Mouse (Mus musculus) hindbrain, embryonic 11.5 days (tissue): ENCODE results near the gene Selplg. TPM values are rescaled to one million over a fixed set of nuclear protein-coding genes. Genes with fewer than 3 reads are reported as not detected.

Experiments
- ATAC-seq: fragments of 200-750 bp; cut with Nextera tagmentation; 2 replicates; pipeline ENCODE4 v1.8.0; 2017; ENCODE audit warnings: mild to moderate bottlenecking, moderate TSS enrichment, moderate library complexity; ENCODE audit not compliant: low FRiP score
- DNase-seq: peaks from one replicate; pipeline ENCODE4 v3.0.0-alpha.2; 2015; ENCODE audit warnings: low spot score
- H3K27ac ChIP-seq: fragments of 300-500 bp; sonication (generic); 2 replicates; pipeline ENCODE4 v1.5.1; 2014; ENCODE audit warnings: mild to moderate bottlenecking, low read depth, low read length
- H3K27me3 ChIP-seq: fragments of 300-500 bp; sonication (generic); 2 replicates; pipeline ENCODE4 v1.6.1; 2014; ENCODE audit warnings: mild to moderate bottlenecking, low read length, moderate library complexity, mixed read lengths; ENCODE audit not compliant: control insufficient read depth, insufficient read depth
- H3K36me3 ChIP-seq: fragments of 300-500 bp; sonication (generic); 2 replicates; pipeline ENCODE4 v1.6.1; 2014; ENCODE audit warnings: mild to moderate bottlenecking, low read length, moderate library complexity, mixed read lengths; ENCODE audit not compliant: control insufficient read depth, insufficient read depth
- H3K4me1 ChIP-seq: fragments of 300-500 bp; sonication (generic); replicated peaks from 2 replicates; pipeline ENCODE4 v1.6.1; 2014; ENCODE audit warnings: low read length, mixed read lengths; ENCODE audit not compliant: control insufficient read depth, insufficient read depth
- H3K4me2 ChIP-seq: fragments of 300-500 bp; sonication (generic); replicated peaks from 2 replicates; pipeline ENCODE4 v1.6.1; 2014; ENCODE audit warnings: mild to moderate bottlenecking, low read depth, low read length
- H3K4me3 ChIP-seq: fragments of 300-500 bp; sonication (generic); 2 replicates; pipeline ENCODE4 v1.5.1; 2014; ENCODE audit warnings: low read depth, low read length
- H3K9ac ChIP-seq: fragments of 300-500 bp; sonication (generic); 2 replicates; pipeline ENCODE4 v1.6.1; 2014; ENCODE audit warnings: low read depth, low read length
- H3K9me3 ChIP-seq: fragments of 300-500 bp; sonication (generic); 2 replicates; pipeline ENCODE4 v1.6.1; 2016; ENCODE audit warnings: low read length; ENCODE audit not compliant: control insufficient read depth
- WGBS: fragments of 180-500 bp; shearing (Covaris S2); extraction: QIAGEN DNeasy Blood & Tissue Kit; methylation state at CpG from one replicate; pipeline ENCODE4 v1.1.7; 2014; 5-methylcytosine and 5-hydroxymethylcytosine counted together
- polyA plus RNA-seq: library from polyadenylated mRNA; unstranded; fragments of >200 nt; fragmentation: Nextera tagmentation; extraction: Ambion mirVana; gene quantifications from 2 replicates; pipeline ENCODE4 v1.2.1, GENCODE M21; 2014

Selplg gene
- polyA plus RNA-seq, 1 experiment from 2014 or later = 1.0 TPM

DNA sequence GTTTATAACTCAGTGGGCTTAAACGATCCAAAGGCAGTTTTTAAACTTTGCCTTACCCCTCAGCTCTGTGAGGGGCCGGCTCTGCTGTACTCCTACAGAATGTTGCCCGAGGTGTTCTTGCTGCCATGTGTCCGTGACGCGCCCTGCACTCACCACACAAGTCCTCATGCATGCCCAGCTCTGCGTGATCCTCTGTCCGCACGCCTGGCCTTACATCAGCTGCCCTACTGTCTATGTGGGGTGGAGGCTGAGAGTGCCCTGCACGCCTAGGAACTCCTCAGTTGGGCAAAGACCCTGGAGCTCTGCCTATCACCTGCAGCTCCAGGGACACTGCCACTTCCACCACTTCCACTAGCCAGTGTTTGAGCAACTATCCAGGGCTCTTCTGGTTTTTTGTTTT, 26.1 kb upstream of the Selplg start:
- Histone ChIP-seq H3K4me2 (no peak overlapping the region), H3K4me3 (no peak overlapping the region), H3K4me1 (peaks cover 11% of the 10 kb centered on the region), H3K27me3 (no peaks in the 10 kb centered on the region), H3K27ac (no peak overlapping the region; the same call in 1 of the 2 replicates), H3K9ac (no peak overlapping the region), H3K36me3 (no peaks in the 10 kb centered on the region), H3K9me3 (no peaks in the 10 kb centered on the region)
- DNase-seq (no peak), ATAC-seq (no peak)
- WGBS = 87% methylated on average over 10 of the region's 10 CpGs

GRCm38 (mm10) chr5:113857631-113858030, 25.2 kb upstream of the Selplg start:
- ATAC-seq = no peak

DNA sequence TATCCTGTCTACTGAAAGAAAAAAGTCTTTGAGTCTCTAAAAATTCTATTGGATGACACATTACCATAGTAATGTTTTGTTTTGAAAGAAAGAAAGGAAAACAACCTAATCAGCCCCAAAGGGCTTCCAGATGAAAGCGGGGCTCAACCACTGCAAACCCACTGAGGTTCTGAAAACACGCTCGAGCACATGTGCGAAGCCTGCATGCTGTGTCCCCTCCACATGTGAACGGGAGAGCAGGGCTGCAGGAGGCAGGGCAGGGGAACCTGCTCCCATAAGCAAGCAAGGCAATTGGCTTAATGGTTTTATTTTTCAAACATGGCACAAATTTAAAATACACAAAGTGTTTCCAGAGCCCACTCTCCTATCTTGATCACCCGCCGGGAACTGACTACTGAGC, 24.2 kb upstream of the Selplg start:
- DNase-seq (no peak), ATAC-seq (no peak)
- H3K27me3 ChIP-seq = no peaks in the 10 kb centered on the region
- H3K4me3 ChIP-seq = no peak overlapping the region
- 72% methylated on average over 7 of the region's 7 CpGs for WGBS
- H3K9me3 ChIP-seq = no peaks in the 10 kb centered on the region
- no peak overlapping the region for H3K4me2 ChIP-seq
- no peaks in the 10 kb centered on the region for H3K36me3 ChIP-seq
- H3K27ac ChIP-seq = no peak overlapping the region
- H3K4me1 ChIP-seq = peaks cover 11% of the 10 kb centered on the region
- H3K9ac ChIP-seq = peak overlapping the region; percentile 11; the same call in 1 of the 2 replicates

More at GRCm38 (mm10) chr5:113857631-113858030, 25.2 kb upstream of the Selplg start:
- Histone ChIP-seq H3K36me3 (no peaks in the 10 kb centered on the region), H3K4me3 (no peak overlapping the region), H3K4me2 (no peak overlapping the region), H3K4me1 (peaks cover 11% of the 10 kb centered on the region), H3K9ac (no peak overlapping the region), H3K9me3 (no peaks in the 10 kb centered on the region), H3K27ac (no peak overlapping the region), H3K27me3 (no peaks in the 10 kb centered on the region)
- 70% methylated on average over 8 of the region's 8 CpGs for WGBS
- DNase-seq = no peak

DNA sequence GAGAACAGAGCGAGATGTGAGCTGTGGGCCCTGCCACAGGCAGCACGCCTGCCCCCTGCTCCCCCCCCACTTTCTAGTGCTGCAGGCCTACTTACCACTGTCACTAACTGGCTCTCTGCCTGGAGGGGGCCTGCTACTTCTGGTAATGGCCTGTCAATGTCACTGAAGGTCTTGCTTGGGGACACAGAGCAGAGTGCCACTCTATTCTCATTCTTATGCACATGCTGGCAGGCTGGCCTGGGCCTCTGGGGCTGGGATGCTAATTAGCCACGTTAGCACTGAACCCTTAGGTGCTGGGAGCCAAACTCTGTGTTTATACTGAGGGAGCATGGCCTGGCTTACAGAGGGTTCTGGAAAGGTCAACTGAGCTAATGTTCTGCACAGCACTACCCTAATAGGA, 23.3 kb upstream of the Selplg start:
- H3K9ac ChIP-seq = no peak overlapping the region
- ATAC-seq = 0 out of 2 replicates have a peak, but pooled peaks have one; percentile 30
- no peaks in the 10 kb centered on the region for H3K27me3 ChIP-seq
- no peaks in the 10 kb centered on the region for H3K9me3 ChIP-seq
- no peak overlapping the region for H3K4me3 ChIP-seq
- H3K4me1 ChIP-seq = peaks cover 11% of the 10 kb centered on the region
- peak; percentile 33 for DNase-seq
- 41% methylated on average over 3 of the region's 3 CpGs for WGBS
- no peaks in the 10 kb centered on the region for H3K36me3 ChIP-seq
- no peak overlapping the region for H3K4me2 ChIP-seq
- peak overlapping the region; percentile 61 for H3K27ac ChIP-seq

- no peak overlapping the region for H3K4me2 ChIP-seq
- H3K9me3 ChIP-seq = no peaks in the 10 kb centered on the region
- peaks cover 11% of the 10 kb centered on the region for H3K4me1 ChIP-seq
- H3K9ac ChIP-seq = no peak overlapping the region
- H3K36me3 ChIP-seq = 0 out of 2 replicates have a peak, but pooled peaks cover 2% of the 10 kb centered on the region
- DNase-seq = no peak
- 0 out of 2 replicates have a peak, but pooled peaks have one; percentile 17 for ATAC-seq
- H3K27ac ChIP-seq = peak overlapping the region; percentile 61
- H3K4me3 ChIP-seq = no peak overlapping the region
- H3K27me3 ChIP-seq = no peaks in the 10 kb centered on the region
- WGBS = 90% methylated on average over 10 of the region's 10 CpGs
Observed at GRCm38 (mm10) chr5:113855117-113855516, 22.7 kb upstream of the Selplg start.

DNA sequence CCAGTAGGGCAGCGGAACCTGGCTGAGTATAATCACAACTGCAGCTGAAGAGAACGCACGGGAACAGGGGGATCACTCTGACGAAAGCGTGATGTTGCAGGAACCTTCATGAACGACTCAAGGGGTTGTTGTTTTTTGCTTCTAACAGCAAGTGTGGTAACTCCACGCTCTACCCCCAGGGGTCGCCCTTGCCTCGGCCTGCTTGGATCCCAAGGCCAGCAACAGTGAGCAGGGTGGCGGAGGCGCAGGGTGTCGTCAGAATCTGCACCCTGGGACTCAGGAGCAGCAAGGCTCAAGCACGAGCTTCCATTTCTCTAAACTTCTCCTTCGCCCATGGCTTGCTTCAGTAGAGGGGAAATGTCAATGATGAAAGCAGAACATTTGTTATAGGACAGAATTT, 22.1 kb upstream of the Selplg start:
- Histone ChIP-seq H3K27ac (0 out of 2 replicates have a peak overlapping the region, but pooled peaks have one; percentile 24), H3K9me3 (no peaks in the 10 kb centered on the region), H3K27me3 (no peaks in the 10 kb centered on the region), H3K4me2 (no peak overlapping the region), H3K4me1 (peaks cover 11% of the 10 kb centered on the region), H3K4me3 (no peak overlapping the region), H3K36me3 (0 out of 2 replicates have a peak, but pooled peaks cover 7% of the 10 kb centered on the region), H3K9ac (no peak overlapping the region)
- ATAC-seq = no peak
- WGBS = 50% methylated on average over 14 of the region's 14 CpGs
- DNase-seq = peak; percentile 85

DNA sequence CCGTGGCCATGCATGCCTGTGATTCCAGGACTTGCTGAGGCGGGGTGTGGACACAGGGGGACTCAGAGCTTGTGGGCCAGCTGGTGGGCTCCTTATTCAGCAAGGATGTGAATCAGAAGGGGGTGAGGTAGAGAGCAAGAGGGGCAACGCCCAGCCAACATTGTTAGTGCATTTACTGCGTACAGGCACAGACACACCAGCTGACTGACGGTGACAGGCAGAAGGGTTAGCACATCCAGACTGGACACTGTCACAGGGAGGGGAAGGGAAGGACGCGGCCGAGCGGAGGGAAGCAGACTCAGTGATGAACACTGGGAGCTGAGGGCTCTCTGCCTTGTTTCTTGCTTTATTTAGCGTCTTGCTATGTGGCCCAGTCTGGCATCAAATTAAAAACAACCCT, 21.1 kb upstream of the Selplg start:
- ATAC-seq (no peak), DNase-seq (no peak)
- H3K27me3 ChIP-seq = no peaks in the 10 kb centered on the region
- H3K27ac ChIP-seq = no peak overlapping the region
- H3K4me2 ChIP-seq = no peak overlapping the region
- H3K9ac ChIP-seq = no peak overlapping the region
- WGBS = 94% methylated on average over 10 of the region's 10 CpGs
- H3K9me3 ChIP-seq = no peaks in the 10 kb centered on the region
- H3K4me3 ChIP-seq = no peak overlapping the region
- 0 out of 2 replicates have a peak, but pooled peaks cover 7% of the 10 kb centered on the region for H3K36me3 ChIP-seq
- peaks cover 9% of the 10 kb centered on the region for H3K4me1 ChIP-seq

DNA sequence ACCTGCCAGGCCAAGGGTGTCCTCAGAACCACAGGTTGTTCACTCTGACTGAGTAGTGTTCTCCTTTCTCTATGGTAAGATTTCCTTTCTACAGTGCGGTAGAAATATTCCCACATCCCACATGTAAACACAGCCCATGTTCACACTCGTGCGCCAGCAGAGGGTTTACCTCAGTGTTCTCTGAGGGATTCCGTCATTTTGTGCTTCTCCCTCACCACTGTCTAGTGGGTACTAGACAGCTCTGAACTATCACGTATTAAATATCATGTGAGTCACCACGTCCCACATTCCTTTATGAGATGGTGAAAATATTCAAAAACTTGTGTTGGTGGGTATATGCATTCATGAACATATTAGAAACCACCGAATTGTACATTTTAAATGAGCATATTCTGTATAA, 20.0 kb upstream of the Selplg start:
- Histone ChIP-seq H3K4me1 (peaks cover 9% of the 10 kb centered on the region), H3K9me3 (no peaks in the 10 kb centered on the region), H3K4me2 (no peak overlapping the region), H3K9ac (no peak overlapping the region), H3K36me3 (0 out of 2 replicates have a peak, but pooled peaks cover 7% of the 10 kb centered on the region), H3K27me3 (no peaks in the 10 kb centered on the region), H3K27ac (no peak overlapping the region), H3K4me3 (no peak overlapping the region)
- WGBS = 91% methylated on average over 7 of the region's 7 CpGs
- DNase-seq (no peak), ATAC-seq (no peak)

DNA sequence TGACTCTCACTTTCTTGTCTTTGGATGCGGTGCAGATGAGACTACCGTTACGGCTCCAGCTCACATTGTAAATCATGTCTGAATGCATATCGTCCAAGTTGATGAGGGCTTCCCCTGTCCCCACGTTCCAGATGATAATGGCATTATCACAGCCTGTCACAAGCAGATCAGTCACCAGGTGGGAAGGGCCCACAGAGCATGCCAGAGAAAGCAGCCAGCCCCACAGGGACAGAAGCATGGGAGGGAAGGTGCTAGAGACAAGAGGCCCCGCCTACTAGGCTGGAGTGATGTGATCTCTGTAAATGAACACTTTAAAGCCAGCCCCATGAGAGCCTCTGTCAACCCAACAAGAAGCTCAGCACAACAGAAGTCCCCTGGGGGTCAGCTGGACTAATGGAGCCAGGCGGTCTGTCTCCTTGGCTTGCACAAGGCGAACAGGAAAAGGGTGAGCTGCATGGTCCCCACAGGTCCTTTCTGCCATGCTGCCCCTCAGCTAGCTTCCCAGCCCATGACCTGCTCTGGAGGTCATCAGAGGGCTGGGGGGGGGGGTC, 18.3 kb upstream of the Selplg start:
- no peak overlapping the region for H3K9ac ChIP-seq
- H3K4me2 ChIP-seq = no peak overlapping the region
- peaks cover 4% of the 10 kb centered on the region; the same call in 1 of the 2 replicates for H3K4me1 ChIP-seq
- H3K9me3 ChIP-seq = no peaks in the 10 kb centered on the region
- H3K4me3 ChIP-seq = no peak overlapping the region
- H3K36me3 ChIP-seq = peaks cover 18% of the 10 kb centered on the region; the same call in 1 of the 2 replicates
- DNase-seq (no peak), ATAC-seq (no peak)
- WGBS = 78% methylated on average over 8 of the region's 8 CpGs
- no peaks in the 10 kb centered on the region for H3K27me3 ChIP-seq
- peak overlapping the region; percentile 36; the same call in 1 of the 2 replicates for H3K27ac ChIP-seq
